Mouse (Mus musculus) layer of hippocampus, adult 18-20 months (tissue): ENCODE measurements at regions not wholly inside any gene's neighbourhood (a gene's known extent, or its start where the extent isn't known, plus 50 kb on each side); places are given as distances from the start of the nearest gene placed in this dataset.

Source experiments
- DNase-seq, 2 experiments: peaks; one replicate each; pipeline ENCODE4 v3.0.0; 2022; ENCODE audit warnings: low spot score in 2 of 2

DNA sequence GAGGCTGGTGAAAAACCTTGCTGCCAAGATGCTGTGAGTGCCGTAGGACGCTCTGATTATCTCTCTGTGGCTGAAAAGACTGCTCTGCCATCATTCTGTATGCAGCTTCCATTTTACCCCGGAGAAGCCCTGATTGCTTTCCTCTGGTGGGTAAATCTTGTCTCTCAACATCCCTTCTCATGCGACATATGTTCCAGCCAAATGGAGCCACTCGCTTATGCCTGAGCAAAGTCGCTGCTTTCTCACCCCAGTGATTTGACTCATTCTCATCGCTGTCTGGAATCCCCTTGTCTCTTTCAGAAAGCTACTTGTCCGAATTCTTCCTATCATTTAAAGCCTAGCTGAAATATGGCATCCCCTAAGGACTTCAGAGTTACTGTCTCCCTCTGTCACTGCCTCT is 166.2 kb upstream of the Masp1 start:
- peak in 1 of 2 experiments; percentile 18 for DNase-seq

DNA sequence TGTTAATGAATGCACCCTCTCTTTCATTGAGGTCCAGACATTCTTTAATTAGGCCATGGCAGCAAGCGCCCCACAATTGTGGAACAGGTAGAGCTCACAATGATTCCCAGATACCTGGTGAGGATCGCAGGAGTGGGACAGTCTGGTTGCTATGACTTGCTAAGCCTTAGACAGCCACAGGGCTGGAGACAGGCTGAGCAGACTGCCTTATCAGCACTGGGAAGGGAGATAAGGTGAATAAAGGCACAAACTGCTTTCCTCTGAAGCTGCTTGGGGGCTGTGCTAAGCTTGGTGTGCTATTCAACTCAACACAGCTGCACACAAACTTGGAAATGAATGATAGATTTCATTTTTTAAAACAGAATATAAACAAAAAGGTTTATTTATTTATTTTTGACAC is 159.8 kb upstream of the Masp1 start:
- DNase-seq, result no peak

DNA sequence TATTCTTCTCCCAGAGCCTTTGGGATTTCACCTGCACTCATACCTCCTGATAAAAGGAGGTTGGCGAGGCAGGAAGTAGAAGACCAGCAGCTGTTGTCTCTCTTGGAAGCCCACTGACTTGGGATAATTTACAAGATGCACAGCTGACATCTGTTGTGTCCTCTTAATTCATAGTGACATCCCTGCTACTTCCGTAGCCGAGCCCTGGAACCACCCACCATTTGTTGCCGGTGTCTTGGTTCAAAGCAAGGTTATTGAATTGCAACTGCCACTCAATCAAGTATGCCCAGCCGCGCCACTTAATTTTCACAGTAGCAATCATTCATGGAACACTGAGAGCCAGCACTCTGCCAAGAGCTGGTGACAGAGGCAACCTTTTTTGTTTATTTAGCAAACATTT is 151.8 kb upstream of the Masp1 start:
- DNase-seq, result no peak

DNA sequence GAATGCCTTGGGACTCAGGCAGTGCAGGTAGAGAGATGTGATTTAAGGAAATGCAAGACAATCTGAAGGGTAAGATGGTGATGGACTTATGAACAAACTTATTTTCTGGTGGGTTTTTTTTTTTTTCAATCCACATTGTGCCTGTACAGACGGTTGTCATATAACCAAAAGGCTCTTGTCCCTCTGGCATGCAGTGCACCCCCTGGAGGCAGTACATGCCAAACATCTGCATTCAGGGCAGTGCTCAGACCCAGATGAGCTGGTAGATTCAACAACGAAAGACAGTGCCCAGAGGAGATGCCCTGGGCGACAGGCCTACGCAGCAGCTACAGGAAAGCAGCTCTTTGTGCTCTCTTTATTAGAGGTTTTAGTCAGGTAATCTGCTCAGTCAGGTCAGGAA is 149.5 kb upstream of the Masp1 start:
- DNase-seq, result no peak

DNA sequence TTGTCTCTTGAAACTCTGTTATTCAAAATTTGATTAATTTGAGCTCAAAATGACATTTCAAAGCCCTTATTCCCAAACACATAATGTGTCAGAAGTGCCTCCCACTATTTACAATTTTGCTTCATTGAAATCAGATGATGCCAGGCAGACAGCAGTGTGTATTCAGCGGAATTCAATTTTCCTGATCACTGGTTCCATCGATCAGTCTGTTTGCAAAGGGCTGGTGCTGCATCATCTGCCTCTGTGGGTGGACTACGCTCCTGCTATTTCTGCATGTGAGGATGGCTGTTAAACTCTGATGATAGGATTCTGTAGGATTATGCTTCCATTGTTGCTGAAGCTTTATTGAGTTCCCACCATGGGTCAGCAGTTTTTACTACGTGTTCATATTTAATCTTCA is 149.0 kb upstream of the Masp1 start:
- peak; percentile 32 to 61 for DNase-seq
